Mouse (Mus musculus): Measurements from ENCODE around the gene Gli1. TPM values are rescaled to one million over a fixed set of nuclear protein-coding genes. Genes with fewer than 3 reads are reported as not detected.

Gli1 gene
- total and polyA plus RNA-seq, 2 experiments from 2014 or later, result 1.0 to 6.9 TPM

DNA sequence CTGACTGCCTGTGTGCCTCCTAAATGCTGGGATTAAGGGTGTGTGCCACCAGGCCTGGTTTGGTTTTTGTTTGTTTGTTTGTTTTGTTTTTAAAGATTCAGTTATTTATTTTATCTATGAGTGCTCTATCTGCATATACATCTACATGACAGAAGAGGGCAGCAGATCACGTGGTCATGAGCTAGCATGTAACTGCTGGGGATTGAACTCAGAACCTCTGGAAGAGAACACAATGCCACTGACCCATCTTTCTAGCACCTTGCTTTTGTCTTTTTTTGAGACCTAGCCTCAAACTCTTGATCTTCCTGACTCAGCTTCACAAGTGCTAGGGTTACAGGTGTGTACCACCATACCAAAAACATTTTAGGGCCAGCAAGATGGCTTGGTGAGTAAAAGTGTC is 6.5 kb downstream of the Gli1 start:
- no peak for ATAC-seq (ENCODE audit: low FRiP score)
- Histone ChIP-seq H3K27ac (ENCODE audit: low read depth, low read length) (no peak overlapping the region), H3K4me1 (ENCODE audit: insufficient read depth, low read length) (peaks cover 6% of the 10 kb centered on the region; the same call in 1 of the 2 replicates), H3K36me3 (ENCODE audit: insufficient read depth, low read length) (no peaks in the 10 kb centered on the region), H3K4me2 (ENCODE audit: low read depth, low read length, poor library complexity, severe bottlenecking) (no peak overlapping the region), H3K4me3 (ENCODE audit: low read depth, low read length) (no peak overlapping the region), H3K9me3 (ENCODE audit: low read length) (no peaks in the 10 kb centered on the region), H3K27me3 (ENCODE audit: insufficient read depth, low read length) (peaks cover 12% of the 10 kb centered on the region), H3K9ac (replicated peaks; ENCODE audit: low read length, poor library complexity, severe bottlenecking) (no peak overlapping the region)
- DNase-seq (ENCODE audit: low spot score), result no peak
- TF ChIP-seq CTCF (IDR thresholded peaks at IDR 0.05), result no peak
- WGBS, result 81% methylated on average over 1 of the region's 1 CpGs

DNA sequence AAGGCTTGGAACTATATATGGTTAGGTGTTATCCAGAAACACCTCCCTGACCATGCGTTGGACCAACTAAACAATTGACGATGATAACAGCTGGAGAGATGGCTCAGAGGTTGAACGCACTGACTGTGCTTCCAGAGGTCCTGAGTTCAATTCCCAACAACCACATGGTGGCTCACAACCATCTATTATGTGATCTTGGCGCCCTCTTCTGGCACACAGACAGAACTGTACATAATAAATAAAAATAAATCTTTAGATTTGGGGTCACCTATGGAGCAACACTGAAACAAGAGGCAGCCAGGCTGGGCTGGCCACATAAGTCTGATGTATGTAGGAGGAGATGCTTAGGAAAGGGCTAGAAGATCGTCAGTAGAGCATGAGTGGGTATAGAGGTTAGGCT is 8.6 kb downstream of the Gli1 start:
- no peak overlapping the region for H3K4me2 ChIP-seq (ENCODE audit: low read depth, low read length, poor library complexity, severe bottlenecking)
- no peak for DNase-seq (ENCODE audit: low spot score)
- peaks cover 18% of the 10 kb centered on the region for H3K27me3 ChIP-seq (ENCODE audit: insufficient read depth, low read length)
- H3K4me3 ChIP-seq (ENCODE audit: low read depth, low read length), result no peak overlapping the region
- peak; percentile 52 for TF ChIP-seq CTCF (IDR thresholded peaks at IDR 0.05)
- no peak for ATAC-seq (ENCODE audit: low FRiP score)
- no peaks in the 10 kb centered on the region for H3K4me1 ChIP-seq (ENCODE audit: insufficient read depth, low read length)
- no peak overlapping the region for H3K27ac ChIP-seq (ENCODE audit: low read depth, low read length)
- H3K36me3 ChIP-seq (ENCODE audit: insufficient read depth, low read length), result no peaks in the 10 kb centered on the region
- WGBS, result 69% methylated on average over 5 of the region's 5 CpGs
- H3K9ac ChIP-seq (replicated peaks; ENCODE audit: low read length, poor library complexity, severe bottlenecking), result no peak overlapping the region
- H3K9me3 ChIP-seq (ENCODE audit: low read length), result no peaks in the 10 kb centered on the region

DNA sequence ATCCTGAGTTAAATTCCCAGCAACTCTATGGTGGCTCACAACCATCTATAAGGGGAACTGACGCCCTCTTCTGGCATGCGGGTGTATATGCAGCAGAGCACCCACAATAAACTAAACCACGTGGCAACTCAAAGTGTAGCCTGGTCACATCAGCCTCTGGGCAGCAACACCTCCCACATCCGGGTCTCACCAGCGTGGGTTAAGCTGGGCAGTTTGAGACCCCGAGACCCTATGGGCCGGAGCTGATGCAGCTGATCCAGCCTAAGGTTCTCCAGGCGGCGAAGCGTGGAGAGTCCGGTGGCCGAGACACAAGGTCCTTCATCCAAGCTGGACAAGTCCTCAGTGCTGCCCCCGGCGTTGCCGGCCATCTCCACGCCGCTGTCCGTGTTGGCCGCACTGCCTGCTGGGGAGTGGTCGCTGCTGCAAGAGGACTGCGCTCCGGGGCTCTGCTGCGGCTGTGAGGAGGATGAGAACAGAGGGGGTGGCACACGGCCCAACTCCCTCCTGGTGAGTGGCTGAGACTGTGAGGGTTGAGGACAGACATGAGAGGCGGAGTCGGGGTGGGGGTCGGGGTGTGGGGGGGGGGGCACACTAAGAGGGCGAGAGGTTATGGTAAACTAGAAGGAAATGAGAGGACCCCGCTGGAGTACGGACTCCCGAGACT is 9.4 kb downstream of the Gli1 start:
- DNase-seq (ENCODE audit: low spot score) (peak; percentile 56), ATAC-seq (ENCODE audit: low FRiP score) (peak; percentile 59; the same call in 1 of the 2 replicates)
- Histone ChIP-seq H3K27ac (ENCODE audit: low read depth, low read length) (no peak overlapping the region), H3K4me3 (ENCODE audit: low read depth, low read length) (peak overlapping the region; percentile 28; the same call in 1 of the 2 replicates), H3K9me3 (ENCODE audit: low read length) (no peaks in the 10 kb centered on the region), H3K4me1 (ENCODE audit: insufficient read depth, low read length) (no peaks in the 10 kb centered on the region), H3K27me3 (ENCODE audit: insufficient read depth, low read length) (peaks cover 25% of the 10 kb centered on the region), H3K36me3 (ENCODE audit: insufficient read depth, low read length) (no peaks in the 10 kb centered on the region), H3K9ac (replicated peaks; ENCODE audit: low read length, poor library complexity, severe bottlenecking) (peak overlapping the region; percentile 39; the same call in 1 of the 2 replicates), H3K4me2 (ENCODE audit: low read depth, low read length, poor library complexity, severe bottlenecking) (peak overlapping the region; percentile 49)
- TF ChIP-seq CTCF (IDR thresholded peaks at IDR 0.05), result peak; percentile 65
- WGBS, result 21% methylated on average over 31 of the region's 31 CpGs

DNA sequence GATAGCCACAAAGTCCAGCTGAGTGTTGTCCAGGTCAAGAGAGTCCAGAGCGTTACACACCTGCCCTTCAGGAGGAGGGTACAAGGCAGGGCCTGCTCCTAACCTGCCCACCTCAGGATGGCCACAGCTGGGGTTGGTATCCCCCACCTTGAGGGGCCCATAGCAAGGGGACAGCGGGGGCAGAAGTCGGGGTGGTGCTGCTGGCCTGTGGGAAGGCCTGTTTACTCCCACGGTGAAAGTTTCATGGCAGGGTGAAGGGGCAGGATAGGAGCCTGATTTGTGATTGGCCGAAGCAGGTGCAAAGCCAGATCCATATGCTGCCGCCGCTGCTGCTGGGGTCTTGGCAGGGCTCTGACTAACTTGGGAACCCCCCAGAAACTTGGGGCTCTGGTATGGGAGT is 11.6 kb downstream of the Gli1 start:
- Histone ChIP-seq H3K27me3 (ENCODE audit: insufficient read depth, low read length) (peaks cover 44% of the 10 kb centered on the region), H3K4me2 (ENCODE audit: low read depth, low read length, poor library complexity, severe bottlenecking) (no peak overlapping the region), H3K9me3 (ENCODE audit: low read length) (no peaks in the 10 kb centered on the region), H3K4me3 (ENCODE audit: low read depth, low read length) (no peak overlapping the region), H3K9ac (replicated peaks; ENCODE audit: low read length, poor library complexity, severe bottlenecking) (no peak overlapping the region), H3K36me3 (ENCODE audit: insufficient read depth, low read length) (no peaks in the 10 kb centered on the region), H3K4me1 (ENCODE audit: insufficient read depth, low read length) (peaks cover 3% of the 10 kb centered on the region; the same call in 1 of the 2 replicates), H3K27ac (ENCODE audit: low read depth, low read length) (no peak overlapping the region)
- DNase-seq (ENCODE audit: low spot score) (no peak), ATAC-seq (ENCODE audit: low FRiP score) (no peak)
- 89% methylated on average over 7 of the region's 7 CpGs for WGBS
- no peak for TF ChIP-seq CTCF (IDR thresholded peaks at IDR 0.05)

DNA sequence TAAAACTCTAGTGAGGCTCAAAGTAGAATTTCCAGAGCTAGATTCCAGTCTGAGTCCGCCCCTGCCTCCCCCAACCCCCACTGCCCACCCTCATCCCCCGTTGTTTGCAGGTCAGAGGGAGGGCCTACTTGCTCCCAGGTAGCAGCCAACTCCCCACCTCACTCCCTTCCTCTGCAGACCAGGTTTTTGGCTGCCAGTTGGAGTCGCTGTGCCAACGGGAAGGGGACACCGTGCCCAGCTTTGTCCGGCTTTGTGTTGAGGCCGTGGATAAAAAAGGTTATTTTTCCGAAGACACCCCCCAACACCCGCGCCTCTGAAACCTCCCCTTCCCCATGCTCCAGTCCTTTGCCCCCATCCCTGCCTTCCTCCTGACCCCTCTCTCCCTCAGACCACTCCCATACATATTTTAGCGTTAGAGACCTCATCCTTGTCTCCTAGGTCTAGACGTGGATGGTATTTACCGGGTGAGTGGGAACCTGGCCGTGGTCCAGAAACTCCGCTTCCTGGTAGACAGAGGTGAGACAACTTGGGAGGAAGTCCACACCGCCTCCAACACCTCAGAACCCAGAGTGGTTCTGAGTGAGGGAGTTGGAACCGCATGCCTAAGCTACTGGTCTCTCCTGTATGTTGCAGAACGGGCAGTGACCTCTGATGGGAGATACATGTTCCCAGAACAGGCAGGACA is 14.2 kb downstream of the Gli1 start:
- DNase-seq (ENCODE audit: low spot score) (no peak), ATAC-seq (ENCODE audit: low FRiP score) (no peak)
- no peaks in the 10 kb centered on the region for H3K9me3 ChIP-seq (ENCODE audit: low read length)
- no peak overlapping the region for H3K4me2 ChIP-seq (ENCODE audit: low read depth, low read length, poor library complexity, severe bottlenecking)
- H3K36me3 ChIP-seq (ENCODE audit: insufficient read depth, low read length), result no peaks in the 10 kb centered on the region
- H3K27ac ChIP-seq (ENCODE audit: low read depth, low read length), result no peak overlapping the region
- peaks cover 3% of the 10 kb centered on the region; the same call in 1 of the 2 replicates for H3K4me1 ChIP-seq (ENCODE audit: insufficient read depth, low read length)
- no peak overlapping the region for H3K4me3 ChIP-seq (ENCODE audit: low read depth, low read length)
- TF ChIP-seq CTCF (IDR thresholded peaks at IDR 0.05), result no peak
- H3K27me3 ChIP-seq (ENCODE audit: insufficient read depth, low read length), result peaks cover 61% of the 10 kb centered on the region
- H3K9ac ChIP-seq (replicated peaks; ENCODE audit: low read length, poor library complexity, severe bottlenecking), result no peak overlapping the region
- WGBS, result 54% methylated on average over 18 of the region's 18 CpGs

DNA sequence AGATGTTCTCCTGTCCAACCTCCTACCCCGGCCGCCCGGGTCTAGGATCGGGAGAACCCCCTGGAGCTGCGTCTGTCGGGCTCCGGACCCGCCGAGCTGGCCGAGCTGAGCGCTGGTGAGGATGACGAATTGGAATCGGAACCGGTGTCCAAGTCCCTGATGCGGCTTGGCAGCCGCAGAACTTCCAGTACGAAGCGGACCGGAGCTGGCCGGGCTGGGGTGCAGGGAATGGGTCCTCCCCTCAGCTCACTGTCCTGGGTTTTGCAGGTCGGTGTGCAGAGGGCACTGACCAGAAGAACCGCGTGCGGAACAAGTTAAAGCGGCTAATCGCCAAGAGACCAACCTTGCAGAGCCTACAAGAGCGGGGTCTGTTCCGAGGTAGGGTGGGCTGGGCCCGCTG is 14.9 kb downstream of the Gli1 start:
- WGBS, result 6% methylated on average over 29 of the region's 29 CpGs
- peaks cover 3% of the 10 kb centered on the region; the same call in 1 of the 2 replicates for H3K4me1 ChIP-seq (ENCODE audit: insufficient read depth, low read length)
- no peaks in the 10 kb centered on the region for H3K36me3 ChIP-seq (ENCODE audit: insufficient read depth, low read length)
- H3K4me3 ChIP-seq (ENCODE audit: low read depth, low read length), result peak overlapping the region; percentile 30
- H3K27me3 ChIP-seq (ENCODE audit: insufficient read depth, low read length), result peaks cover 61% of the 10 kb centered on the region
- no peaks in the 10 kb centered on the region for H3K9me3 ChIP-seq (ENCODE audit: low read length)
- peak overlapping the region; percentile 36 for H3K9ac ChIP-seq (replicated peaks; ENCODE audit: low read length, poor library complexity, severe bottlenecking)
- DNase-seq (ENCODE audit: low spot score) (no peak), ATAC-seq (ENCODE audit: low FRiP score) (no peak)
- H3K4me2 ChIP-seq (ENCODE audit: low read depth, low read length, poor library complexity, severe bottlenecking), result peak overlapping the region; percentile 56
- no peak overlapping the region for H3K27ac ChIP-seq (ENCODE audit: low read depth, low read length)
- no peak for TF ChIP-seq CTCF (IDR thresholded peaks at IDR 0.05)

Data from midbrain, postnatal 0 days (tissue).